Mouse (Mus musculus): Measurements from ENCODE around the gene 5031439G07Rik.

The 5031439G07Rik gene

DNA sequence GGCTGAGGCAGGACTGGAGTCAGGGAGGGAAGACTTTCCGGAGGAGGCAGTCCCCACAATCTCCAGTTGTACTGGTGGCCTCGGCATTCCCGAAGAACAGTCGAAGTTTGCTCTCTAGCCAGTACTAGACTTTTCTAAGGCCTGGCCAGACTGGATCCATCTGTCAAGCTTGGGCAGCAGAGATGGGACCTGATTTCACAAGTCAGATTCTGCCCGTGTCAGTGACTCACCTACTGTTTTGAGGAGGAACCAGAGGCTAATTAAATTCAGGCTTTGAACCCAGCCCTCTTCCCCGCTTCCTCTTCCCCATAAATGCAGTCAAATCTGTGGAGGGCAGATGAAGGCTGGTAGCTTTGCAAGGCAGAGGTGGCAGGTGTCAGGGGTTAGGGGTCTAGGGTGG, 6.7 kb upstream of the 5031439G07Rik start:
- DNase-seq (ENCODE audit: extremely low read depth, low read depth) = no peak

DNA sequence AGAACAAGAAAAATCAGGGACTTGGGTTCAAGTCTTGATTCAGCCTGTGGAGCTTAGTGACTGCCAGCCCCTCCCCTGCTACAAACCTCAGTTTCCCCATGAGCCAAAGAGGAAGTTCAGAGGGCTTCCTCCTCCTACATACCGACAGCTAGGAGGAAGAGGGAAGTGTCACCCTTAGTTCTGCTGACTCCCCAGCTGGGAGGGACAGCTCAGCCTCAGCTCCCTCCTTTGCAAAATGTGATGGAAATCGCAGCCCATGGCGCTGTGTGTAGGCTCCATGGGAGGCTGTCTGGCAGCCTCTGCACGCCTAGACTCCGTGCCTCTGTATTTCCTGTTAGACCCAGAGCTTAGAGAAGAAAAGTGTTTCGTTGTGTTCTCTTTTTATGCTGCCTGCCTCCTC, 6.1 kb upstream of the 5031439G07Rik start:
- no peak for DNase-seq (ENCODE audit: extremely low read depth, low read depth)

DNA sequence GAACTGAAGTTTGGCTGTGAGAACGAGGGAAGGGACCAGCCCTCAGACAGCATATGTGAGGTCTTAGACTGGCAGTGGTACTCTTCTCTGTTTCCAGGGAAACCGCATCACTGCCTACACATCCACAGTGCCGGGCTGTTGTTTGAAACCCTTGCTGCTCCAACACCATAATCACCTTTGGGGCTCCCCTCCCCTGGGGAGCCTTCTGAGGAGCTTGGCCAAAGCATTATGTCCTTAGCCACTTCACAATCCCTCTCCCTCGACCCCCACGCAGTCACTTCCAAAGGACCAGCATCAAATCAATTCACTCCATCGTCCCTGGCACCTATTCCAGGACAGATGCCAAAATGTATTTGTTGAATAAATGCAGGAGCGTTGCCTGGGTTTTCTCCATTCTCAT, 1.4 kb upstream of the 5031439G07Rik start:
- DNase-seq (ENCODE audit: extremely low read depth, low read depth) = no peak

DNA sequence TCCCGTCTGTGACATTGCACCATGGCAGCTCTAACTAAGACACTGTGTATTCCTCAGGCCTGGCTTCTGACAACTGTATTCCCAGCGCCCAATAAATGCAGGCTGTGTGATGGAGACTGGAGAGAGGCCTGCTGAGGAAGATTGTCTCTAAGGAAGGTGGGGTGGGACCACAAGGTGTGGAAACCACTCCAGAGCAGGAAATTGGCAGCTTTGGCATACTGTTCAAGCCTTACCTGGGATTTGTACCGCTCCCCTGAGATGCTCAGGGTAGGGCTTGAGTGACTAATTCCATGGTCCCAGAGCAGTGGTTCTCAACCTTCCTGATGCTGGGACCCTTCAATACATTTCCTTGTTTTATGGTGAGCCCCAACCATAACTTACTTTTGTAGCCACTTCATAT, 747 bp upstream of the 5031439G07Rik start:
- DNase-seq (ENCODE audit: extremely low read depth, low read depth) = no peak

DNA sequence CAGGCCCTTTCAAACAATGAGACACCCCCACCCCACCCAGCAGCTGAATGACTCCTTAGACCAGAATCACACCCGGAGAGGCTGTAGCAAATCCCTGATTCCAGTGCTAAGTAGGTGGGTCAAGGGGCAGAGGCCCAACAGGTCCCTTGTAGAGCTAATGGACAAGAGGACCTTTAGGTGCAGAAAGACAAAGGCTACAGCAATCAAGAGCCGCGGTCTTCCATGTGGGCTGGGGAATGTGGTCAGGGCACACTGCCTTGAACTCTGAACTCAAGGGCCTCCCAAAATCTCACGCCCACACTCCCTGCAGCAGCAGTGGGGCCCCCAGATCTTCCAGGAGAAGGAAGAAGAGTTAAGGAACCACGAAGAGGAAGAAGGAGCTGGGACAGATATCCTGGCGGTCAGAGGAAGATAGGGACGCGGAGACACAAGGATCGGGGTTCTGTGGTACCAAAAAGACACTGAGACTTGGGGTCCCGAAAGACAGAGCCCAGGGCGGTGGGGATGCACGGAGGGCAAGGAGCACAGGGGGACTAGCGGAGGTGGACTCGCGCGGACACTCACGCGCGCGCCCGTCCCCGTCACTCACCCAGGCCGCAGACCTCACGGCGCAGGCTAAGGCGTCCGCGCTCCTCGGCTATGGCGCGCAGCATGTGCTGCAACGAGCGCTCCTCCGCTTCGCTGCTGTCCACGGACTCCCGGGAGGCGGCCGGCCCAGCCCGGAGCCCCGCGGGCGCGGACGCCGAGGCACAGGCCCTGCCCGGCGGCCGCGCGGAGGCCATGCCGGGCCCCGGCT, 1.1 kb downstream of the 5031439G07Rik start:
- no peak for DNase-seq (ENCODE audit: extremely low read depth, low read depth)

DNA sequence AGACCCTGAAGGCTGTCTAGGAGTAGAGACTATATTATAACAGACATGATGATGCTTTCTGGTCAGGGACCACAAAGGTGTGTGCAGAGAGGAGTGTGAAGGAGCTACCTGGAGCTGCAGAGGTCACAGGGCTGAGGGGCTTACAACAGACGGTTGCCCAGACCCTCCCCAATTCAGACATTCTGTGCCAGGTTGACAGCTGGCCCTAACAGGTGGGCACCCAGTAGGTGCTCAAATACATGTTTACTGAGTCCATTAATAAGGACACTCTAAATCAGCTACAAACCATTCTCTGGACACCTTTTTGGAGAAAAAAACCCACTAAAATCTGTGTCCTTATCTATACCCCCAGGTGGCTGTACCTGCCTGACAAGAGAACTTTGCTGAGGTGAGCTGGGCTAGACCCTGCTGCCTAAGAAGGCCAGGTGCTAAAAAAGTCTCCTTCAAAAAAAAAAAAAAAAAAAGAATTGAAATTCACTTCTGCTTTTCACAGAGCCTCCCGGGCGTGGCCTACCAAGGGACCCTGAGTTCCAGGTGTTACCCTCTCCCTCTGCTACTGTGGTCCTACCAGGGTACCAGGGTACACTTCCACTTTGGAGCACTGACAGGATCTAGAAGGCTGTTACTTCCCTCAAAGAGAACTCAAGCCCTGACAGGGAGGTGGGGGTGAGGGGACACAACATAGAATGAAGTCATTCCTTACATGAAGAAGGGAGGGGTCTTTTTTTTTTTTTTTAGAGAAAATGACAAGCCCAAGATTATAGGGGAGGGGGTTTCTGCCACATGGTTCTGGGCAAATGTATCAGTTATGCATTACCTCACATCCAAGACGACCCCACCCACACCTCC, 2.0 kb downstream of the 5031439G07Rik start:
- DNase-seq (ENCODE audit: extremely low read depth, low read depth) = no peak

DNA sequence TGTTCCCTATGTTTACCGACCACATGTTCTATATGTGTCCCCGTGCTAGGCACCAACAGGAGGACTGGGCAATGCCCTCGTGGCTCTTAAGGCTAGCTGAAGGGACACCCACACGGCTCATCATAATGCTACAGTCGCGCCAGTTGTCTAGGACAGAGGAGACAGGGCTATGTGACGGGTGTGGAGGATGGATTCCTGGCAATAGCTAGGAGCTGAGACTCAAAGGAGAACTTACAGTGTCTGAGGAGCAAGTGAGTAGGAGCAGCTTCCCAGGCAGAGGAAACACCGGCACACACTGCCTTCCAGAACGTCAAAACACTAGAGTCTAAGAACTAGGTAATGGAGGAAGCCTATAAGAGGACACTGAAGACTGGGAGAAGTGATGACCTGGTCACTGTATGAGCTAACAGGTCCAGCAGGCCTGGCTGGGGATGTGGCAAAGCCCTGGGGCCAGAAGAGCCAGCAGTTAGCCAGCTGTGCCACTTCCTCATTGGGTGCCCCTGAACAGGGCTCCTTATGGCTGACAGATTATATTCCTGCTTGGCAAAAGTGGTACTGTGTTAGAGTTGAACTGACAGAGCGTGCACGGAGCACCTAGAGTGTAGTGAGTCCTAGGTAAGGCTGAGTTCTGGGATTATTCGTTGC, 2.7 kb downstream of the 5031439G07Rik start:
- DNase-seq (ENCODE audit: extremely low read depth, low read depth) = no peak

DNA sequence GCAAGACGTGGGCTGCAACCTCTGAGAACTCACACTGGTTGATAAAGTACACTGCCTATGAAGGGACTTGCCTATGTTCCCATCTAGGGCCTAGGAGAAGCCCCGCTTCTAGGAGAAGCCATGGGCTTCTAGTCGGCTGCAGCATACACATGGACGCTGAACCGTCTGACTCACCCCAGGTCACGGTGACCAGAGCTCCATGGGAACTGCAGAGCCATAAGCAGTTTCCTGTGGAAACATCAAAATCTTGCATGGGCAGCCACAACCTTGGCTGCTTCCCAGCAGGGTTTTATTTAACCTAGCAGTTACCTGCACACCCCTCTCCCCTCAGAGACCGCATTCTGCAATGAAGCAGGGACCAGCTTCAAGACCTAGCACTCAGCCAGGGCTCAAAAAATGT, 4.6 kb downstream of the 5031439G07Rik start:
- no peak for DNase-seq (ENCODE audit: extremely low read depth, low read depth)

DNA sequence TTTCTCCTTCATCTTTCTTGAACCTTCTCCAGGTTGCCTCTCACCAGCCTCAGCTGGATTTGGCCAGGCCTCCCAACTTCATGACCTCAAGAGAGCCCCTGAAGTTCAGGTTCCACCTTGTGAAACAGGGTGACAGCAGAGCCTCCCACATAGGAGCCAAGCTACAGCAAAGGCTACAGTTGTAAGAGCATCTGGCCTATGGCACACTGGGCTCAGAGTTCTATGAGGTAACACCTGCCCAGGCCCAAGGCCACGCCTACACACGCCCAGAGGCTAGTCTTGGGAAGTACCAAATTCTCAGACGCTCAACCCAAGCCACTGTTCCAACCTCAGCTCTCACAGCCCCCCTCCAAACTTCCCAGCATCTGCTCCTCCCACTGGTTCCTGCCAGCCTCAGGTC, 5.5 kb downstream of the 5031439G07Rik start:
- no peak for DNase-seq (ENCODE audit: extremely low read depth, low read depth)

DNA sequence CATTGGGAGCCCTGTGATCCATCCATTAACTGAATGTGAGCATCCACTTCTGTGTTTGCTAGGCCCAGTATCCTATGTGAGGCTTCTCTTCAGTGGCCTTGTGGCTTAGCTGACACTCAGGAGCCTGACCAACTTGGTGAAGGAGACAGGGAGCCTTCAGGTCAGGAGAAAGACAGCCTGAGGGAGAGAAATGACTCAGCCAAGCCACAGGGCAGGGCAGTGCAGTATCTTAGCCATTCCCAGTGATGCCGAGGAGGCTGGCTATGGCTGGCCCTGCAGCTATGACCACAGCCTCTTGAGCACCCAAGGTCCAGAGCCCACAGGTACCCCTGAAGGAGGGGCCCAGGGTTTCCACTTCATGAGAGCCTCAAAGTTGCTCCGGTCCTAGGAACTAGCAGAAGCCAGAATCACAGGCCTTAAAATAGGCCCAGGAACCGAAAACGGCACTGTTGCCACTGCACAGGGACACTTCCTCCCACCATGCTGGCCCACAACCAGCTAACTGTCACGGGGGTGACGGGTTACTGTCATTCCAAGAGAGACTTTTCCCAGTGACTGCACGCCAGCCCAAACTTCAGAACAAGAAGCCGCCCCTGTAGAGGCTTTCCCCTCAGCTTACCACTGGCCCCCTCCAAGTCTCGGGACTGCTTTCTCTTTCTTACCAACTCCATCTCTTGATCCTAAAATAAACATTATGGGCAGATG, 6.6 kb downstream of the 5031439G07Rik start:
- DNase-seq (ENCODE audit: extremely low read depth, low read depth) = no peak

DNA sequence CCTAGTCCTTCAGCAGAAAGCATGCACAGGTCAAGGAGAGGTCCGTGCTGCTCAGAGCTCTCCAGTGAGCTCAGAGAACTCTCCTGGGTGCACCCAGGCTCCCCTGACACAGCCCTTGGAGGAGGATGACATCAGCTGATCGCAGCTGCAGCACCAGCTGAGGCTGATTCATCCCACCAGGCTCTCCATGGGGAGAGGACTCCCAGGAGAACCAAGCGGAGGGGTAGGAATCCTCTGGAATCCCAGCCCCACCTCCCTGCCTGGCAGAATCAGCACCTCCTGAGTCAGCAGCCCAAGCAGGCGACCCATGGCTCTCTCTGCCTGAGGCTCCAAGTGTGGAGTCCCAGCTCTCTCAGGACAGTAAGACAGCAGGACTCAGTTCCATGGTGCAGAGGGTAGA, 12.6 kb downstream of the 5031439G07Rik start:
- no peak for DNase-seq (ENCODE audit: extremely low read depth, low read depth)

DNA sequence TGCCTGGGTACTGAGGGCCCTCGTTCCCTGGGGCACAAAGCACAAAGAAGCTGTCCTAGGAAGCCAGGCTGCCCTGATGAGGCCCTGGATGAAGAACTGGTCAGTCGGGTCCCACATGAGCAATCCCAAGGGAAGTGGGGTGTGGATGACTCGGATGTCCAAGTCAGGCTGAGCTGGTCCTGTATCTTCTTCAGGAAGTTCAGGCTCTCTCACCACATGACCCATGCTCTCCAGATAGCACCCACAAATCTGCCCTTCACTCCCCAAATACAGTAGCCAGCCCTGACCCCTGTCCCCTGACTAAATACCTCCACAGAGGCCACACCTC, 14.8 kb downstream of the 5031439G07Rik start:
- no peak for DNase-seq (ENCODE audit: extremely low read depth, low read depth)

DNA sequence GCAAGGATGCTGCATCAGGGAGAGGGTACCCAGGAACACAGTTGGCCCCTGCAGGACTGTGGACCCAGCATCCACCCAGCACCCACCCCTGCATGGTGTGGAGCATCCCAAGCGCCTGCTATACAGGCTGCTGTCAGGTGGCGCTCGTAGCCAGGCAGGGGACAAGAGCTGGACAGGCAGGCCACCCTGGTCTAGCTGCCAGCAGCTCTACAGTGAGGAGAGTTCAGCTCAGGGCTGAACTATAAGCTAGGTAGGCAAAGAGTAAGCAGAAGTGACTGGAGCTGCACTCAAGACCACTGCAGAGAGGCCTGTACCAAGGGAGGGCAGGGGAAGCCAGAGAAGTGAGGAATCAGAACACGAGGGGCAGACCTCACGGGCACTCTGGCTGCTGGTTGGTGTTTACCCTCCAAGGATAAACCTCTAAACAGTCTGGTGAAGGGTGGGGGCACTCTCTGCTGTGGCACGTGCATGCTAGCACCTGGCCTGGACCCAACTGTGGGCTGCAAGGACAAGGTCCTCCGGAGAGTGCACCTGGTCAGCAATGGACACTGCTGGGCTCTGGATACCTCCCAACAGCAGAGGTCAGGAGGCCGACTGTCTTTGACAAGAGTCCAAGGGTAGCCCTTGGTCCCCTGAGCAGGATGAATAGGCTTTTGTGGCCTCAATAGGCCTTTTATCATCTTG, 15.3 kb downstream of the 5031439G07Rik start:
- DNase-seq (ENCODE audit: extremely low read depth, low read depth) = no peak

DNA sequence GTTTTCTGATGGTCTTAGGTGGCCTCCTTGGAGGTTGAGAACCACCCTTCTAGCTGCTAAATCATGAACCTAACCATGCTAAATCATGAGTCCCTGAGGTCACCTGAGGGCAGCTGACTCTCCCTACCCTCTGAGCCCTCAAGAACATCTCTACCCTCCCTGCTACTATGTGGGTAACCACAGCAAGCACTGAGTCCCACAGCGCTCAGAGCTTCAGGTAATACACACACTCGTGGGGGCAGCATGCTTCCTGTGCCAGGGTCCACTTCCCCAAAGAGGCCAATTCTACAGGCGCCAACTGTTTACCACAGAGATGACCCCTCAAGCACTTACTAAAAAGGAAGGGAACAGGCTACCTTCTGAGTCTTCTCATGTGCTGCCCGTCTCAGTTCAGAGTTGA, 19.8 kb downstream of the 5031439G07Rik start:
- no peak for DNase-seq (ENCODE audit: extremely low read depth, low read depth)

DNA sequence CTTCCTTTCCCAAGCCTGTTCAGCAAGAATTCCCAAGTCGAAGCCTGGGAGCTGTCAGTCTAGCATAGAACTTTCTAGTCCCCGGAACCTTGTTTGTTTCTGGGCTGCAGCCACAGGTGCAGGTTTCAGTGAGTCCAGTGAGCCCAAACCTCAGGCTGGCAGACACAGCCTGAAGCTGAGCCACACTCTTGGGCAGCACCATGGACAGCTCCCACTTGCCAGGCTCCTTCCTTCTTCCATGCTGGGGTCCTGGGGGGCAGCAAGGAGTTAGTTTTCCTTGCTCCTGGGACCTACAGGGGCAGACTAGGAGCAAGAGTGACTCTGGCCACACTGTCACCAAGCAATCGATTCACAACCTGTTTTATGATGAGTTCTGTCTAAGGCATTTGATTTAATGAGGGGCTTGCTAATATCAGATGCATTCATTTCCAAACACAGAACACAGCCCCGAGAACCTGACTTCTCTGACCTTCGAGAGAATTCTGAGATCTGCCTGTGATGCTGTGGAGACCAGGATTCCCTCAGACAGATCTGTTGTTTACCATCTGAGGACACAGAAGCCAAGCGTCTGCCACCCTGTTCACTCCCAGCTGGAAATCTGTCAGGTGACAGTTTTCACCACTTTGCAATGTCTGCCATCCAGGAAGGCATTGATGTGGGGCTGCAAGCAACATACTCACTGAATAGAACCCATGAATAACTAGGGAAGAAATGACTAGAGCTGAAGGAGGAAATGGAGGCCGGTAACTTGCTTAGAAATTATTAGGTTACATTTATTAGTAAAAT, 22.6 kb downstream of the 5031439G07Rik start:
- peak; percentile 13 for DNase-seq (ENCODE audit: extremely low read depth, low read depth)

DNA sequence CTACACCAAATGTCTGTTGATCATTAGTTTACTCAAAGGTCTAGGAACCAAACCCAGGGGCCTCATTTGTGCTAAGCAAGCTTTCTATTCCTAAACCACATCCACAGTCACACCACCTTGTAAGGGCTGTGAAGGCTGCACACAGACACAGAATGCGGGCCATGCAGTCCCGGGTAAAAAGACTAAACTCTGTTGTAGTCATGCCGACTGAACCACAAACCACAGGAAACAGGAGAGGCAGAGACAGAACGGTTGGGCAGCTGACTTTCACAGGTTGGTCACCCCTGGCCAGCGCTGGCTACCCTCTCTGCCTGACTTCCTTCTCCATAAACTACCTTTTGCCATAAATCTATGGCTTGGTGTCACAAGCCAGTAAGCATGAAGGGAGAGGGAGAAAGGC, 23.6 kb downstream of the 5031439G07Rik start:
- no peak for DNase-seq (ENCODE audit: extremely low read depth, low read depth)

DNA sequence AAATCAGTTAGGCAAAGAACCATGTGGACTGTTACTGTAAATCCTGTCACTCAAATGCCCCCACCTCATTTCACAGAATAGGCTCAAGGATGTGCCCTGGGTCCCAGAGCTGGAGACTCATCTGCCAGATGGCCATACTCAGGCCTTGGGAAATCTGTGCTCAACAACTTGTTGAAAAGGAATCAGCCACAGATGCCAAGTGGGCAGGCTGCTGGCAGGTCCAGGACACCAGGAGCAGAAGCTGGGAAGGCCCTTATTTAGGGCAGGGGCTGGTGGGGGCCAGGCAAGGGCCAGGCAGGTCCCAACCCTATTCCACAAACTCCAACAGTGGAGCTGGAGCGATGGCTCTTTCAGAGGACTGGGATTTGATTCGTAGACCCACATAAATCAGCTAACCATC, 25.8 kb downstream of the 5031439G07Rik start:
- DNase-seq (ENCODE audit: extremely low read depth, low read depth) = no peak

DNA sequence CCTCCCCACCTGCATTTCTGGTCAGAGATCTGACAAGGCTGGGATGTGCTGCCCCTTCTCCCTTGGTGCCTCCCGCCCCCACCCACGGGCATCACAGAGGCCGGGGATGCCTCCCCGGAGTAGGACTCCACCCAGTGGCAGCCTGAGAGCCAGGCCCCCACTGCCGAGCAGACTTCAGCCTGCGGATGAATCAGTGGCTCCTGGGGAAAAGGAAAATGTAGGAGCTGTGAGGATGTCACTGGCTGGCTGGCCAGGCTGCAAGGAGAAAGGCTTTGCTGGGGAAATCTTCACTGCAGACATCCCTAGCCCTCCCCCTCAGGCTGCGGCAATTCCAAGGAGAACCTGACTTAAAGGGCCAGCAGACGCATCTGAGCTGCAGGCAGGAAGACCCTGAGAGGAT, 27.7 kb downstream of the 5031439G07Rik start:
- DNase-seq (ENCODE audit: extremely low read depth, low read depth) = no peak

DNA sequence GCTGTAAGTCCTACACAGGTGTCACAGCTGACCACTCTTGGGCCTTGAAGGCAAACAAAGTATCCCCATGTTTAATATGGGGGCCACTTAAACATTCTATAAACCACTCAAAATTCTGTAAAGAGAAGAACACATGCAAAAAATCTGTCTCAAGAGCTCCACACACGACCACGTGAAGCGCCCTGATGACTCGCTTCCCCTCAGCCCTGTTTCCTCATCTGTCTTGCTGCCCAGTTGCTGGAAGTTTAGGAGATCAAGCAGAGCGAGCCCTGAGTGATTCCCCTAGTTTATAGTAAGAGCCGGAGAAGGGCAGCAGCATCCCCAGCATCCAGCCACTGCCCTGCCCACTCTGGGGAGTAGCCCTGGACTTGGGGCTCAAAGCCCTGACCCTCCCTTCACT, 28.5 kb downstream of the 5031439G07Rik start:
- no peak for DNase-seq (ENCODE audit: extremely low read depth, low read depth)

DNA sequence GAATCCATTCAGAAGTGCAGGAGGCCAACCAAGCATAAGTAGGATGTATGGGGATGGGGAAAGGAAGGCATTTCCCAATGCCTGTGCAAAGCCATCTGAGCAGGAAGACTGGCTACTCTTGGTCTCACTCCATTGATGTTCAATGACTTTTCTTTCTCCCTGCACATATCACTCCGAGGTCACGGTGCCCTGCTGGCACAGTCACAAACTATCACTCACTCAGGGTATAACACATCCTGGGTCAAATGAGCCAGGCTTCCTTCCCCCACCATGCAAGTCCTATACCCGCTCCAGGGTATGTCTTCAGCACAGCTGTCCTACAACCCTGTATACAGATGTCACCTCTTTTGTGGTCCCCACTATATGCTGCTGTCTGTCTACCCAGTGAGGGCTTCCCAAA, 30.0 kb downstream of the 5031439G07Rik start:
- DNase-seq (ENCODE audit: extremely low read depth, low read depth) = no peak

Data from MEL-GATA-1-ER (cell line).